Mouse (Mus musculus) G1E-ER4 (cell line): ENCODE results near the gene Mrgprd. TPM values are rescaled to one million over a fixed set of nuclear protein-coding genes. Genes with fewer than 3 reads are reported as not detected.

Source experiments
- GATA1 ChIP-seq: IDR thresholded peaks from one replicate; pipeline ENCODE4 v1.8.0; 2012; ENCODE audit warnings: low read length, inconsistent platforms
- polyA plus RNA-seq: library from polyadenylated mRNA; stranded (reverse); fragments of >175 nt; gene quantifications from 2 replicates; pipeline ENCODE4 v1.2.3, GENCODE M21; 2012

Gene Mrgprd
- polyA plus RNA-seq, 1 experiment = not detected

DNA sequence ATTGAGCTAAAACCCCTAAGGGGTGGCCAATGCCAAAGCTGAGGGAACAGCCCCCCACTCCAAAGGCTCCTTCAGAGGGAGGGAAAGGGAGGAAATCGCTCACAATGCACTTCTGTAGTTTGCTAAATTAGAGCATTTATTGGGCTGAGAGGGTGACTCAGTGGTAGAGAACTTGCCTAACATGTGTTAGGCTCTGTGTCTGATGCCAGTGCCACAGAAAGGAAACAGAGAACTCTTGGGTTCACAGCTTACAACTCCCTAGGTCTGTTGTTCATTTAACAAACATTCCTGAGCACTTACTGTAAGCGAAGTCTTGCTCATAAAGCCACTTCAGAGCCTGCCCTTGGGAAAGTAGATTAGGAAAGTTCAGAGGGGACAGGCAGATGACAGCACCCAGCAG, 15.3 kb downstream of the Mrgprd start:
- no peak for TF ChIP-seq GATA1

- TF ChIP-seq GATA1 = no peak
Observed at GRCm38 (mm10) chr7:145330641-145331040, 16.0 kb downstream of the Mrgprd start.

GRCm38 (mm10) chr7:145332376-145333041, 17.9 kb downstream of the Mrgprd start:
- no peak for TF ChIP-seq GATA1

DNA sequence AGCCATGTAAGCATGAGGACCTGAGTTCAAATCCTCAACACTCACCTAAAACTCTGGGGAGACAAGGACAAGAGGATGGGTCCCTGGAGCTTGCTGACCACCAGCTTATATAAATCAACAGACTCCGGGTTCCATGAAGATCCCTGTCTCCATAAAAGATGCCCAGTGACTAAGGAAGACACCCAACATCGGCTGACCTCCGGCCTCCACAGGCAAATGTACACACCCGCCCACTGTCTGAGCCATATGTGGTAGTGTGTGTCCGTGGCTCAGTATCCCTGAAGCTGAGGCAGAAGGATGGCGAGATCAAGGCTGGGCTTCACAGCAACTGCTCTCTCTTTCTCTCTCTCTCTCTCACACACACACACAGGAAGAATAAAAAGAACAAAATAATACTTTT, 19.3 kb downstream of the Mrgprd start:
- no peak for TF ChIP-seq GATA1

- TF ChIP-seq GATA1 = no peak
Observed at GRCm38 (mm10) chr7:145334428-145335027, 19.9 kb downstream of the Mrgprd start.

- no peak for TF ChIP-seq GATA1
Observed at GRCm38 (mm10) chr7:145335199-145335598, 20.6 kb downstream of the Mrgprd start.

- no peak for TF ChIP-seq GATA1
Observed at GRCm38 (mm10) chr7:145335616-145336332, 21.1 kb downstream of the Mrgprd start.

DNA sequence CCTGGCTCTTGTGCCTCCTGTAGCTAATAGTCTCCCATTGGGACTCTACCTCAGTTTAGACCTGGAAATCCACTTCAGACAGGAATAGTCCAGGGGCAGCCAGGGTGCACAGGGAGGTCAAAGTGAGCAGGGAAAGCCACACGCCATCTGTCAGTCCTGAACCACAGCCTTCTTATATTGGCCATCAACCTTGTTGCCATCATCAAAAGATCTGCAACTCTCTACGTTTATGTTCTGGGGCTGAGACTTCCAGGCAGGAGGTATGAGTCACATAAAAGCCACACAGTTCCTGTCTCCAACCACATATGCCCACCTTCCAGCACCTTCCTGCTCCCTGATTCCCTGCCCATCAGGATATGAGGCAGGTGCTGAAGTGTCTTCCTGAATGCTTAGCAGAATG, 23.3 kb downstream of the Mrgprd start:
- TF ChIP-seq GATA1 = no peak

DNA sequence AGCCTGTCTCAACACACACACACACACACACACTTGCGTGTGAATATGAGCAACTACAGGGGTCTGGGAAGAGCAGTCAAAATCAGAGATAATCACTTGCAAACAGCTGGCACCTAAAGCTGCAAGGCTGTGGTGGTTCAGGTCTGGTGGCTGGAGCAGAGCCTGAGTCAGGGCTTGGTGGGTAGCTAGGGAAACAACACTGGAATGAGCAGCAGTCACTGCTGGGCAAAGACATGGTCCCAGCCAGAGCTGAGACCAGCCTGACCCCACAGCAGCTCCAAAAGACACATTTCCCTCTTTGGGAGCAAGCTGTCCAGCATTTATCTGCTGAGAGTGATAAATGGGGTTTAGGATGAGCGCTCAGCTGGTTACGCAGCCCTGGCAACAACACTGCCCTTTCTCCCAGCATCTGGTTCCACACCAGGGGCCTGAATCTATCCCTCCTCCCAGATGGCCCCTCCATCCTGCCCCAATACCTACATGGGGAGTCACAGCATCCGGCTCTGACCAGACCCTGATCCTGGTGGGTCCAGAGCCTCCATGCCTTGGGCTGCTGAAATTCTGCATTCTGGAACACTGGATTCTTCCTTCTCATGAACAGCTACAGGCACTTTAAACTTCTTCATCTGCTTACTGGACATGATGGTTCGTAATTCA, 25.7 kb downstream of the Mrgprd start:
- no peak for TF ChIP-seq GATA1

Other genes with a start within 250 kb of the Mrgprd start
- not detected in 2 replicates for gene 1810010D01Rik, start 106.7 kb upstream of the Mrgprd start, polyA plus RNA-seq
- 2.8 and 3.7 TPM in 2 replicates for gene Tpcn2, start 30.8 kb upstream of the Mrgprd start, polyA plus RNA-seq
- gene Mrgprf, start 14.0 kb upstream of the Mrgprd start, polyA plus RNA-seq = not detected in 2 replicates